Mouse (Mus musculus) hindbrain, embryonic 13.5 days (tissue): ENCODE results near the gene Hoxb6. TPM values are rescaled to one million over a fixed set of nuclear protein-coding genes. Genes with fewer than 3 reads are reported as not detected.

Experiments used
- ATAC-seq: fragments of 200-750 bp; cut with Nextera tagmentation; 2 replicates; pipeline ENCODE4 v1.8.0; 2017; ENCODE audit warnings: moderate TSS enrichment; ENCODE audit not compliant: low FRiP score
- H3K27ac ChIP-seq: fragments of 300-500 bp; sonication (generic); 2 replicates; pipeline ENCODE4 v1.5.1; 2015; ENCODE audit warnings: inconsistent platforms, mild to moderate bottlenecking, moderate library complexity
- H3K27me3 ChIP-seq: fragments of 300-500 bp; sonication (generic); 2 replicates; pipeline ENCODE4 v1.6.1; 2015; ENCODE audit warnings: mild to moderate bottlenecking, inconsistent platforms
- H3K36me3 ChIP-seq: fragments of 300-500 bp; sonication (generic); 2 replicates; pipeline ENCODE4 v1.6.1; 2015; ENCODE audit warnings: mild to moderate bottlenecking, inconsistent platforms
- H3K4me1 ChIP-seq: fragments of 300-500 bp; sonication (generic); replicated peaks from 2 replicates; pipeline ENCODE4 v1.6.1; 2015; ENCODE audit warnings: inconsistent platforms
- H3K4me2 ChIP-seq: fragments of 300-500 bp; sonication (generic); 2 replicates; pipeline ENCODE4 v1.6.1; 2015; ENCODE audit warnings: inconsistent platforms, mild to moderate bottlenecking, moderate library complexity
- H3K4me3 ChIP-seq: fragments of 300-500 bp; sonication (generic); 2 replicates; pipeline ENCODE4 v1.5.1; 2015; ENCODE audit warnings: mild to moderate bottlenecking, inconsistent platforms
- H3K9ac ChIP-seq: fragments of 300-500 bp; sonication (generic); 2 replicates; pipeline ENCODE4 v1.6.1; 2015; ENCODE audit warnings: mild to moderate bottlenecking, inconsistent platforms
- H3K9me3 ChIP-seq: fragments of 300-500 bp; sonication (generic); 2 replicates; pipeline ENCODE4 v1.6.1; 2016; ENCODE audit warnings: inconsistent platforms
- WGBS: fragments of 180-500 bp; shearing (Covaris S2); methylation state at CpG from one replicate; pipeline ENCODE4 v1.1.7; 2015; 5-methylcytosine and 5-hydroxymethylcytosine counted together
- polyA plus RNA-seq: library from polyadenylated mRNA; unstranded; fragments of >200 nt; fragmentation: Nextera tagmentation; extraction: Ambion mirVana; gene quantifications from 2 replicates; pipeline ENCODE4 v1.2.1, GENCODE M21; 2015

Gene Hoxb6
- polyA plus RNA-seq, 1 experiment from 2014 or later, result 132 TPM

DNA sequence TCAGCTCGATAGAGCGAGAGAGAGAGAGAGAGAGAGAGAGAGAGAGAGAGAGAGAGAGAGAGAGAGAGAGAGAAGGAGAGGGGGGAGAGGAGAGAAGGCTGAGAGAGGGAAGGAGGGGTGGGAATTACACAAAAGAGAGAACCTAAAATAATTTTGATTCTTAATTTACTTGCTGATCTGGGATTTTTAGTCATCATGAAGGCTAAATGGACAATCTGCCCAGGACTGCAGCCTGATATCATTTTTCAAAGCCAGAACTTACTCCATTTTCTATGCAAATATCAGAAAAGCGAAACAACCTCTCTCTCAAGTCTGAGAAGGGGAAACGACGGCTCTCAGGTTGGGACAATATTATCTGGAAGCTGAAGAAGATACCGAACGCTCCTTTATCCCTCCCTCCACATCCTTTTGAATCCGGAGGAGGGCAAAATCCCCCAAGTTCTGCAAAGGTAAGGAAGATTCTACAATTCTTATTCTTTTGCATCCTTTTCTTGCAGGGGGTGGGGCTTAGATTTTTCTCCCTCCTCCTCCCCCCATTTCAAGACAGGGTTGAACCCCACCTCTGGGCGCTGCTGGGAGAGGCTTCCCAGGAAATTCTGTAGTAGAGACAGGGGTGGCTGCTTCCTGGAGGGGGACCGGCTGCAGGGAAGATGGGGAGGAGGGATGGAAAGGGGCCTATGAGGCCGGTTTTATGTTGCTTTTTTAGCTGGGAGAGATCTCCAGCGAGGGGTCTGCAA lies 457 bp downstream of the Hoxb6 start:
- Histone ChIP-seq H3K36me3 (no peaks in the 10 kb centered on the region), H3K4me1 (no peaks in the 10 kb centered on the region), H3K4me3 (peak overlapping the region; percentile 57), H3K27ac (peak overlapping the region; percentile 100), H3K9me3 (no peaks in the 10 kb centered on the region), H3K27me3 (peaks cover 96% of the 10 kb centered on the region), H3K9ac (peak overlapping the region; percentile 99), H3K4me2 (peak overlapping the region; percentile 15; the same call in 1 of the 2 replicates)
- WGBS, result 4% methylated on average over 12 of the region's 12 CpGs
- no peak for ATAC-seq

- peak overlapping the region; percentile 99 for H3K9ac ChIP-seq
- peaks cover 96% of the 10 kb centered on the region for H3K27me3 ChIP-seq
- H3K27ac ChIP-seq, result peak overlapping the region; percentile 100
- WGBS, result 4% methylated on average over 22 of the region's 22 CpGs
- H3K4me3 ChIP-seq, result peak overlapping the region; percentile 57
- H3K4me2 ChIP-seq, result peak overlapping the region; percentile 15; the same call in 1 of the 2 replicates
- no peaks in the 10 kb centered on the region for H3K36me3 ChIP-seq
- ATAC-seq, result no peak
- H3K4me1 ChIP-seq, result no peaks in the 10 kb centered on the region
- H3K9me3 ChIP-seq, result no peaks in the 10 kb centered on the region
Measured at GRCm38 (mm10) chr11:96293302-96293921, 1.1 kb downstream of the Hoxb6 start.

- Histone ChIP-seq H3K9ac (peak overlapping the region; percentile 99), H3K36me3 (no peaks in the 10 kb centered on the region), H3K9me3 (no peaks in the 10 kb centered on the region), H3K4me3 (peak overlapping the region; percentile 57), H3K27ac (peak overlapping the region; percentile 100), H3K27me3 (peaks cover 93% of the 10 kb centered on the region), H3K4me2 (peak overlapping the region; percentile 83), H3K4me1 (no peaks in the 10 kb centered on the region; the same call in 1 of the 2 replicates)
- ATAC-seq, result no peak; the same call in 1 of the 2 replicates
- 1% methylated on average over 32 of the region's 32 CpGs for WGBS
Measured at GRCm38 (mm10) chr11:96294245-96295091, 2.2 kb downstream of the Hoxb6 start.

- peak overlapping the region; percentile 57 for H3K4me3 ChIP-seq
- WGBS, result under 1% methylated on average over 30 of the region's 30 CpGs
- H3K4me2 ChIP-seq, result peak overlapping the region; percentile 83
- peak overlapping the region; percentile 99 for H3K9ac ChIP-seq
- ATAC-seq, result no peak
- H3K27ac ChIP-seq, result peak overlapping the region; percentile 100
- no peaks in the 10 kb centered on the region; the same call in none of the 2 replicates for H3K4me1 ChIP-seq
- peaks cover 93% of the 10 kb centered on the region for H3K27me3 ChIP-seq
- no peaks in the 10 kb centered on the region for H3K9me3 ChIP-seq
- H3K36me3 ChIP-seq, result no peaks in the 10 kb centered on the region
Measured at GRCm38 (mm10) chr11:96295092-96295835, 3.0 kb downstream of the Hoxb6 start.

DNA sequence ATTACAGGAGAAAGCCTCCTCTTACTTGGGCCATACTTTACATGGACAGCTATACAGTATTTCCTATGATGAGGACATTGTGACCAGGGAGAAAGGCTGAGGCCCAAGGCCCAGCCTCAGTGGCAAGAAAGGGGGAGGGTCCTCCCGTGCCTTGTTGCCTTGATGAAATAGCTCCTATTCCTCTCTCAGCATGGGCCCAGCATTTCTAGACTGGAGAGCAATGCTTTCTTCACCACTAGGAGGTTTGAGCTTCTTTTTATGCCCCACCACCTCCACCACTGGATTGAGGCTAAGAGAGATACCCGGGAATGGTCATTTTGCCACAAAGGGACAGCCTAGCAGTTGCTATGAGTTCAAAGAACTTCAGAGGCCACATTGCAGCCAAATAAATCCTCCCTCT lies 4.7 kb downstream of the Hoxb6 start:
- Histone ChIP-seq H3K4me3 (peak overlapping the region; percentile 57), H3K9me3 (no peaks in the 10 kb centered on the region), H3K9ac (peak overlapping the region; percentile 99), H3K27me3 (peaks cover 96% of the 10 kb centered on the region), H3K27ac (peak overlapping the region; percentile 100), H3K36me3 (no peaks in the 10 kb centered on the region), H3K4me1 (no peaks in the 10 kb centered on the region; the same call in none of the 2 replicates), H3K4me2 (peak overlapping the region; percentile 83)
- no peak for ATAC-seq
- WGBS, result 0% methylated on average over 2 of the region's 2 CpGs

GRCm38 (mm10) chr11:96297428-96297827 lies 5.2 kb downstream of the Hoxb6 start:
- H3K36me3 ChIP-seq, result no peaks in the 10 kb centered on the region
- H3K4me2 ChIP-seq, result peak overlapping the region; percentile 83
- peak overlapping the region; percentile 57 for H3K4me3 ChIP-seq
- peak overlapping the region; percentile 100 for H3K27ac ChIP-seq
- WGBS, result 5% methylated on average over 3 of the region's 3 CpGs
- H3K9me3 ChIP-seq, result no peaks in the 10 kb centered on the region
- no peak for ATAC-seq
- H3K4me1 ChIP-seq, result no peaks in the 10 kb centered on the region; the same call in none of the 2 replicates
- H3K27me3 ChIP-seq, result peaks cover 96% of the 10 kb centered on the region
- peak overlapping the region; percentile 99 for H3K9ac ChIP-seq

DNA sequence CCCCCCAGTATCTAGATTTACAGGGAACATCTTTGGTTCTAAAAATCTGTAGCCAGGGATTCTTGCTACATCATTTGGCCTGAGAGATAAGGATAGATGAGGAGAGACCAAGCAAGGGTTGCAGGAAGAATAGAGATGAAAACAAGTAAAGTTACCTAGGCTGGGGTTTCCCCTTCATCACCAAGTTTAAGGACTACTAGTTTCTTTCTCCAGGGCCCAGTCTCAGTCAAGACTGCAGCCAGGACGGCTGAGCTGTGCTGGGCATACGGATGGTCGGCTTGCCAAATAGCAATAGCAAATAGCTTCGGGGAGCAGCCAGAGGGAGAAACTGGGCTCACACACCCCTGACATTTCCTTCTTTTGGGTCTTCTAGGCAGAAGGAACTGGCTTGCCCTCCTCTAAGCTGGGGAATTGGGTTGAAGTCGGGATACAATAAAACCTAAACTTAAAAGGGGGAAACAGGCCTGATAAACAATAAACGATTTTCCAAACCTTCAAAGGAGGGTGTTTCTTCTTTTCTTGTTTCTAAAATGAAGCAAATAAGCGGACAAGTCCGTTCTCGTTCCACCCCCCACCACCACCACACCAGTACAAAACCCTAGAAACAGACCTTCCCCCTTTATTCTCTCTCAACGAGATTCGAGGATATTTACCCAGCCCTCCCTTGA lies 5.8 kb downstream of the Hoxb6 start:
- H3K4me3 ChIP-seq, result peak overlapping the region; percentile 57
- H3K9ac ChIP-seq, result peak overlapping the region; percentile 99
- no peaks in the 10 kb centered on the region for H3K9me3 ChIP-seq
- no peaks in the 10 kb centered on the region; the same call in none of the 2 replicates for H3K4me1 ChIP-seq
- peaks cover 95% of the 10 kb centered on the region for H3K27me3 ChIP-seq
- peak overlapping the region; percentile 100 for H3K27ac ChIP-seq
- 1% methylated on average over 11 of the region's 11 CpGs for WGBS
- no peaks in the 10 kb centered on the region for H3K36me3 ChIP-seq
- peak overlapping the region; percentile 83 for H3K4me2 ChIP-seq
- ATAC-seq, result no peak

GRCm38 (mm10) chr11:96298895-96299667 lies 6.8 kb downstream of the Hoxb6 start:
- Histone ChIP-seq H3K4me1 (peaks cover 3% of the 10 kb centered on the region), H3K36me3 (no peaks in the 10 kb centered on the region), H3K27me3 (peaks cover 95% of the 10 kb centered on the region), H3K4me3 (peak overlapping the region; percentile 57), H3K9me3 (no peaks in the 10 kb centered on the region), H3K27ac (peak overlapping the region; percentile 100), H3K4me2 (peak overlapping the region; percentile 83), H3K9ac (peak overlapping the region; percentile 99)
- under 1% methylated on average over 63 of the region's 66 CpGs for WGBS
- ATAC-seq, result no peak

DNA sequence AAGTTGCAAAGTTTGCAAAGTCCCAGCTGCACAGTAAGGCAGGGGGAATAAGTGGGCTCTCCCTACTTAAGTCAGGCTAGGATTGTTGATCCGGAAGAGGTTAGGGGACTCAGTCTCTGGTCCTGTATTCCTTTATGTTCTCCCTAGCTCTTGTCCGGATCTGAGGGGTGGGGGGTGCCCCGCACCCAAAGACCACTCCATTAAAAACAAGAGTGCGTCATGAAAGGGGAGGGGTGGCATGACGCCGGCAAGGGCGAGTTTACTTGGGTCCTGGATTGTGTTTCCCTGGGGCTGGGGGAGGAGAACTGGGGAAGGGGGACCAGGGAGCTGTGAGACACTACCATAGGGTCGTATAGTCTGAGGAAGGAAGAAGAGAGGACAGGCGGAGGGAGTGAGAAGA lies 7.5 kb downstream of the Hoxb6 start:
- WGBS, result under 1% methylated on average over 9 of the region's 9 CpGs
- Histone ChIP-seq H3K4me2 (peak overlapping the region; percentile 83), H3K27me3 (peaks cover 95% of the 10 kb centered on the region), H3K4me3 (peak overlapping the region; percentile 57), H3K27ac (peak overlapping the region; percentile 100), H3K9ac (peak overlapping the region; percentile 99), H3K9me3 (no peaks in the 10 kb centered on the region), H3K36me3 (no peaks in the 10 kb centered on the region), H3K4me1 (peaks cover 3% of the 10 kb centered on the region)
- no peak for ATAC-seq

GRCm38 (mm10) chr11:96300354-96301063 lies 8.2 kb downstream of the Hoxb6 start:
- peaks cover 4% of the 10 kb centered on the region for H3K4me1 ChIP-seq
- under 1% methylated on average over 32 of the region's 35 CpGs for WGBS
- no peaks in the 10 kb centered on the region for H3K9me3 ChIP-seq
- peak overlapping the region; percentile 57 for H3K4me3 ChIP-seq
- ATAC-seq, result no peak
- H3K9ac ChIP-seq, result peak overlapping the region; percentile 99
- peak overlapping the region; percentile 100 for H3K27ac ChIP-seq
- peaks cover 96% of the 10 kb centered on the region for H3K27me3 ChIP-seq
- H3K36me3 ChIP-seq, result no peaks in the 10 kb centered on the region
- peak overlapping the region; percentile 83 for H3K4me2 ChIP-seq
